Mouse (Mus musculus) brain, embryonic 14.5 days (tissue): ENCODE measurements around the gene Ank2.

Experiments used
- CTCF ChIP-seq: fragments of 200-500 bp; IDR thresholded peaks from 2 replicates; pipeline ENCODE4 v1.5.1; 2012; ENCODE audit warnings: inconsistent platforms, mild to moderate bottlenecking, moderate library complexity, borderline replicate concordance; ENCODE audit not compliant: insufficient read depth, insufficient read length; ENCODE audit errors: extremely low read depth
- POLR2A ChIP-seq: fragments of 200-500 bp; IDR thresholded peaks from 2 replicates; pipeline ENCODE4 v1.6.1; 2012; ENCODE audit warnings: mild to moderate bottlenecking, inconsistent platforms, borderline replicate concordance; ENCODE audit not compliant: poor library complexity, insufficient read depth, insufficient read length, severe bottlenecking; ENCODE audit errors: extremely low read depth

DNA sequence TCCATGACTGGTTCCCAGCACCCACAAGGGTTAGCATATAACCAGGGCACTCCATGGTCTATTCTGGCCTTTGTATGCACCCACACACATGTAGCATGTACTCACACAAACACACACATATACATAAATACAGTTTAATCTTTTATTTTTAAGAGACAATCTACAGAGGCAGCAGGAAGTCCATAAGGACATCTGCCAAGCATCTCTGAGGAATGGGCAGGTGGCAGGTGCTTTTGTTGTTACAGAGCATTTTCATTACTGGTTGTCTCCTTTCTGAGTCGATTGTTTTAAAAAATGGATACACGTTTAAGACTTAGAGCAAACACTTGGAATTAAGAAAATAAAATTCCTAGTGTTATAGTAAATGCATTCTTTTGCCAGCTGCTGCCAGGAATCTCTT, 390.7 kb downstream of the Ank2 start:
- no peak for TF ChIP-seq POLR2A
- no peak for TF ChIP-seq CTCF
